Mouse (Mus musculus) retina, postnatal 1 day (tissue): Measurements from ENCODE around the gene Tmco4.
A peak's percentile ranks its signal among the peaks of the same experiment; 100 is the strongest.

Experiments used
- DNase-seq: peaks from one replicate; pipeline ENCODE4 v3.0.0-alpha.2; 2012

Gene Tmco4

GRCm38 (mm10) chr4:139024379-139024778 lies 51.7 kb downstream of the Tmco4 start:
- no peak for DNase-seq

DNA sequence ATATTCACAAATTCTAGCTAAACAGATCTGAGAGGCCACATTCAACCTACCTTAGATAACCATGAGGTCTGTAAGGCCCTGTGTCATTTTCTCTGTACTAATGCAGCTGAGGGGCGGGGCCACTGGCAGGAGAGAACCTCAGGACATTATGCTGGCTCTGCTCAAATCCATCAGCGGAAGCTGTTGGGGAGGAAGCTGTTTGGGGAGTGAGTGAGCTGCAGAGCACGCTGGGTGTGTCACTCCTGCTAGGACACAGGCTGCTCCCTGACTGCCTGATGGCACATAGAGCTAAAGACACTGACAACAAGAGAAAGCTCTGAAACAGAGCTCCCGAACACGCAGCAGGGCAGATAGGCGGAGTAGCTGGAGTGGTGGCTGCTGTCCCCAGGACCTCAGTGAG lies 58.0 kb downstream of the Tmco4 start:
- no peak for DNase-seq

DNA sequence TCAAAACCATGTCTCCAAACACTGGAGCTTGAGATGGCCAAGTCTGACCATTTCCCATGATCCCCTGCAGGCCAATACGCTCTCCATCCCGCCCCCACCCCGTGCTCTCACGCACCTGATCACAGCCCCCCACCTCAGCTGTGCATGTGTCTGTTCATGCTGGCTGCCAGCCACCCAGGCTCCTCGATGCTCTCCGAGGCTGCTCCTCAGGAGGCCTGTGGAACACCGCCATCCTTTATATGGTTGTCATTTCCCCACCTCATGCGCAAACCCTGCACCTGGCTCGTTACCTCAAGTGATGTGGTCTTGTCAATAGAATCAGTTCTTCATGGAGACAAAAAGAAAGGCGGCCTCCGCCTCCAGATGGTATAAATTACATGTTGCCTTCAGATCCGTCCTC lies 59.8 kb downstream of the Tmco4 start:
- no peak for DNase-seq

GRCm38 (mm10) chr4:139033263-139034009 lies 60.7 kb downstream of the Tmco4 start:
- no peak for DNase-seq

GRCm38 (mm10) chr4:139034010-139034367 lies 61.3 kb downstream of the Tmco4 start:
- DNase-seq: no peak

DNA sequence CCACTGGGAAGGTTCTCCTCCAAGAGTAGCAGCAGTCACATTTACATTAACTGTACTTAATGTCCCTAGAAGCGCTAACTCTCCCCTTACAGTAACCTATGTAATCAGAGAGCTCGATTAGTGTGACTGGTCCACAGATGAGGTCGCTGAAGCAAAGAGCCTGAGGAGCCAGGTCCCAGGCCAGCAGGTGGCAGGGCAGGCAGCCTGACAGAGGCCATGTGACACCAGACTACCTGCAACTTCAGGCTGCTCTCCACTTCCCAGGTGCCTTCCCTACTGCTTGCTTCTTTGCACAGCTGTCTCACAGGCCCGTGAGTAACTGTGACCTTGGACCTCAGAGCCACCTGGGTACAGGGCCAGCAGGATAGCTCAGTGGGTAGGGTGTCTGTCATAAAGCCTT lies 61.9 kb downstream of the Tmco4 start:
- DNase-seq: no peak

DNA sequence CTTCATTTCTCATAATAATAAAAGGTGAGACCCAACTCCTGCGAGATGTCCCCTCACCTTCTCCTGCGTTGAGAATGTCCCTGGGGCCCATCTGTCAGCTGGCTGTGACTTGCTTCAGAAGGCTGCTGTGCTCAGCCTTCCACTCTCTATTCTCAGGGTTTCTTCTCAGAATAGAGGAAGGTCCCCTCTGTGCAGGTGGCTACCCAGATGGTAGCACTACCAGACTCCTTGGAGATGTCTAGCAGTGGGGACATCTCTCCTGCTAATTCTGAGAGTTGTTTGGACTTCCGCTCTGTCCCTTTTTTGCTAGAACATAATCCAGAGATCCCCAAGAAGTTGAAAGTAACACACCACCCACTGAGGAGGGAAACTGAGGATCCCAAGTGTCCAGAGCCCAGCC lies 62.3 kb downstream of the Tmco4 start:
- no peak for DNase-seq

- DNase-seq: no peak
Observed at GRCm38 (mm10) chr4:139035799-139036198, 63.1 kb downstream of the Tmco4 start.

GRCm38 (mm10) chr4:139037795-139038607 lies 65.3 kb downstream of the Tmco4 start:
- peak; percentile 77 for DNase-seq

DNA sequence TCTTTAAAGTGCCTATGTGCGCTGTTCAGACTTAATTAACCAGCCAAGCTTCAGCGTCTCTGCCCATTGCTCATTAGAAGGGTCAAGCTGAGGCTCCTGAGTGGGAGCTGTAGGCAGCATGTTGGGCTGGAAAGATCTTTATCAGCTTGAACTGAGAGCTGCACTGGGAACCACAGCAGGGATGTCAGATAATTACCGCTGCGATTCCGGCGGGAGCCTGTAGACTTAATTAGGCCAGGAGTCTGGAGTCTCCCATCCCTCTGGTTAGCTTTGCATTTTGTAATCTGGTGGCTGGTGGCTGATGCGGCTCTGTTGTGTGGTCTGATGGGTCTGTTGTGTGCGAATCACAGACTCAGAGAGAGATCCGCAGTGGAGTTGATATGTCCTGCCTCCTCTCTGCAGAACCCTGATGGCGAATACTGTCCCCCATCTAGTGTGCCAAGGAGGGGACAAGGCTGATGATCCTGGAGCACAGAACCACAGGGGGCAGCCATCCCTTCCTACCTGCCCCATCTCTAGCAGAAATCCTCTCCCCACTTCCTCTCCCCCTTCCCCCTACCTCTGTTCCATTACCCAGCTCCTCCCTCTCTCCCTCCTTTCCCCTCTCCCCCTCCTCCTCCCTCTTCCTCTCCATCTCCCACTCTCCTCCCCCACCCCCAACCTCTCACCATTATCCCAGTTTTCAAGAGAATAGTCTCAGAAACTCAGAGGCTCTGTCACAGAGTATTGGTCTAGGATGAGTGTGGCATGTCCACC lies 67.6 kb downstream of the Tmco4 start:
- peak; percentile 90 for DNase-seq

- DNase-seq: peak; percentile 23
Observed at GRCm38 (mm10) chr4:139042611-139043010, 69.9 kb downstream of the Tmco4 start.

DNA sequence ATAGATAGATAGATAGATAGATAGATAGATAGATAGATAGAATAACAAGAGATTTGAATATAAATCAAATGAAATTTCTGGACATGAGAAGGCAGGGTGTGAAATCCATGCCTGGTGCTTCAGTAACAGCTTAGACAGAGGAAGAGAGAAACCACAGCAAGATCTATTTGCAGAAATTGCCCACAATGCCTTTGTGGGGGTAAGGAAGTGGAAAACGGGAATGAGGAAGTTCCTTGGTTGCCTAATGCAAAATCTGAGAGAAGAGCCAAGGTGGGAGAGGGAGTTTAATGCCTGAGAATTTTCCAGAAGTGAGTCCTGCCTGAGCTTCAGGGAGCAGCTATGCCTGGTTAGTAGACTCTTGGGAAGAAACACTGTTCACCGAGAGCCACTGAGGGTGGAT lies 70.9 kb downstream of the Tmco4 start:
- no peak for DNase-seq

- DNase-seq: no peak
Observed at GRCm38 (mm10) chr4:139044566-139044965, 71.9 kb downstream of the Tmco4 start.

DNA sequence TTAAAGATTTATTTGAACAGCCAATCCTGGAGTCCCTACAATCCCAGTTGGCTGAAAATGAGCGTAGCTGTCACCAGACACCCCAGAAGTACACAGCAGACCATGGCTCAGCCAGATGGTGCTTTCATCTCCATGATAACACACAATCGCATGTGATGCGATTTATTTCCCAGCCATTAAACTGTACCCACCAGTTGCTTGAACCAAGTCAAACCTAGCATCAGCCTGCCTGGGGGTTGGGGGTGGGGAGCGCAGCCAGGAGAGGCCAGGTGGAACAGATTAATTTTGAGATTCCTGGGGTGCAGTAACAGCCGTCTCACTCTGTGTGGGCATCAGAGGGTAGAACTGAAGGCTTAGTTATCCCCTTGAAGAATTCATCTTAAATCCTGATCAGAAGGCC lies 73.7 kb downstream of the Tmco4 start:
- no peak for DNase-seq

DNA sequence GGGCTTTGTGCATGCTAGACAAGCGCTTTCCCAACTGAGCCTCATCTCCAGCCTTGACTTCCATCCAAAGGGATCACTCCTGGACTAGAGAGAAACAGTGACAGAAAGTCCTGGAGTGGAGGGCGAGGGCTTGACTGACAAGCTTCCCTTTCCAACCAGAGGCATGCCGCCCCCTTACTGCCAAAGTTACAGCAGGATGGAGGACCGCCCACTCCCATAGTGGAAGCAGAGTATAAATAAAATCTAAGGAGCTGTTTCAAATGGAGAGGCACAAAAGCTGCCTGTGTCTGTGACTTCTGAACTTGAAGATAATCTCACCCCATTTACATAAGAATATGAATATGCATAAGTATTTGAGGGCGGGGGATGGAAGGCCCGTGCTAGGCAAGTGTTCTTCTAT lies 75.8 kb downstream of the Tmco4 start:
- DNase-seq: no peak

DNA sequence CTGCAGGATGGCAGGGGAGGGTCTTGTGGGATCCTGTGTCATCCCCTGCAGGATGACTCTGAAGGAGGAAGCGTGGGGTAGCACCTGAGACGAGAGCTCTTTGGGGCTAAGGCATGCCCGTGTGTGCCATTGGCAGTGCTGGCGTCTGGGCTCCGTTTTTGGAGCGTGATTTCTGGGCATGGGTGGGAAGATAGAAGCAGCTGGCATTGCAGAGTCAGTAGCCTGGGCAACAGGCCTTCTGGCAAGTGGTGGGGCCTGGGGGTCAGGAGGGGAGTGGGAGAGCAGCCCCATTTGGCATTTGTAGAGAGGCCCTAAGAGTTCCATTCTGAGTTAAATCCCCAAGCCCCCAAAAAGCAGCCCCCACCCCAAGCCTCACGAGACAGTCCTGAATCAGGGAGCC lies 80.1 kb downstream of the Tmco4 start:
- no peak for DNase-seq

DNA sequence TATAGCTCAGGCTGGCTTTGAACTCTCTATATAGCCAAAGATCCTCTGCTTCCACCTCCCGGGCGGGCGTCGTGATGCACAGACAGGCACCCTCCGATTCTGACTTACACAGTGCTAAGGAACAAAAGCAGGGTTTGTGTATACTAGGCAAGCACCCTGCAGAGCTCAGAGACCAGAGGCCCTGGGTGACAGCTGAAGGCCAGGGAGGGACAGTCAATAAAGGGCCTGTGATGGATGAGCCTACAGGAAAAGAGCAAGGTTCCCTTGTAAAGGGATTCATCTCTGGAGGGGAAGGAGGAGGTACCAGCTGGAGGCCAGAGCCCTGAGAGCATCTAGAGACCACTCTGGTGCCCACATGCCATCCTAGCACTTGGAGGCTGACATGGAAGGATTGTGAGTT lies 80.7 kb downstream of the Tmco4 start:
- no peak for DNase-seq

DNA sequence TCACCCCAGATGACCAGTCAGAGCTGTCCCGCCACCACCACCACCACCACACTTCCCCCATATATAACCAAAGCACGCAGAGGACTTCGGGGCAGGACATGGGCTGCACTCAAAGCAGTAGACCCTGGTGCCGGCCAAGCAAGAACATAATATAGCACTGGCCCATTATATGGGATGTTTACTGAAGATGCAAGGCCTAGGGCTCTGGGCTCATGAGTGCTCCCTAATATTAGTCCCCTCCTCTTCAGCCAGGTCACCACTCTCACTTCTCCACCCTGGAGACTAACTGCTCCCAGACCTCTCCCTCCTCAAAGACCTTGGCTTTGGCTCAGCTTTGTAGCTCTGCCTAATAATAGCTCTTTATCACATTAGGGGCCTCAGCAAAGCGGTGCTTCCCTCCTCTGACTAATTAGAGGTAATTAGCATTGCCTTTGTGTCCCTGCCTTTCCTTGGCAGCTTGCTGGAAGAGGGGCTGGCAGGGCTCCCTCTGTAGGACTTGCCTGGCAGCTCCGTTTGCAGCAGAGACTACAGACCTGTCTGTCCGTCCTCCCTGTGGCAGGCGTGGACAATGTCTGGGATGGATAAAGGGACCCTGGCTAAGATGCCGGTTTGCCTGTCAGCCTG lies 81.7 kb downstream of the Tmco4 start:
- DNase-seq: peak; percentile 94

DNA sequence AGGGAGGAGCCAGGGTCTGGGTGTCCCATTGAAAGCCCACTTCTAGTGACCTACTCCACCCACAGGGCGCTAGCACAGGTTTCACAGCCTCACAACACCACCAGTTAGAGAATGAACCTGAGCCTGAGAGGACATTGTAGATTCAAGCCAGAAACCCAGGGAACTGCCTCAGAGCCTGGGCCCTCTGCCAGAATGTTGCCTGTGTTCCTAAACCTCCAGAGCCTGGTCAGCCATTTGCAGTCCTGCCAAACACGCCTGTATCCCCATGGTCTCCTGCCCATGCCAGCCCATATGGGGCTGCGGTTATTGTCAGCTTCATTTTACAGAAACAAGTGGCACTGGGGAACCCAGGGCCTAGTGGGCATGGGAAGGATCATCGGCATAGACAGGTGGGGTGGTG lies 82.6 kb downstream of the Tmco4 start:
- no peak for DNase-seq

DNA sequence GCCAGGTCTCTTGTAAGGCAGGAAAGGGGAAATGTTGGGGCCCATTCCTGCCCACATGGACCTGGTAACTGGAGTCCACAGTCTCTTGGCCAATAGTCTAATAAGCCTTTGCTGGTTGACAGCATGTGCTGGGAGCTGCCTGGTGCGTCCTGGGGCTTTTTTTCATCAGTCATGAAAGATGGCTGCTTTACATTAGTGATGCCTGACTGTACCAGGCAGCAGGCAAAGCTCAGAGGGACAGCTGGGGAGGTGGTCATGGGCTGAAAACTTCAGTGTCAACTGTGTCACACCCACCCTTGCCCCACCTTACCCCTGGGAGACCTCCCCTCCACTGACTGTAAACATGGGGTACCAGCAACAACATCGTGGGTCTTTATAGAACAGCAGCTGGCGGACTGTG lies 83.1 kb downstream of the Tmco4 start:
- peak; percentile 45 for DNase-seq

DNA sequence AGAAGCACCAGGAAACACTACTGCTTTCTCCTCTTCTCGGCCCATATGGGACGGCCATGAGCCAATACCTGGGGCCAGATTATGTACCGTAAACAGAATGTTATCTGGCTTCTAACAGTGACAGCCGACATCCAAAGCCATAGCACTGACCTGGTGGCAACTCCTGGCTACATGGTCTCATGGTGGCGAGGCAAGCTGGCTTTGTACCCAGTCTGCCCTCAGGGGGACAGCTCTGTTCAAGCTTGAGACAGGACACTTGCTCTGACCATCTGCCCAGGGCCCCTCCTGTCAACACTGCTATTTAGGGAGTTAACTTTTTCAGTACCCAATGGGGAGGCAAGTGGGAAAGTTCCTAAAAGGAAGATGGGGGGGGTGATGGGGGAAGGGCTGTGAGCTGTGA lies 84.6 kb downstream of the Tmco4 start:
- no peak for DNase-seq

GRCm38 (mm10) chr4:139058029-139058428 lies 85.3 kb downstream of the Tmco4 start:
- DNase-seq: no peak

GRCm38 (mm10) chr4:139059569-139059968 lies 86.9 kb downstream of the Tmco4 start:
- DNase-seq: peak; percentile 66
